Mouse (Mus musculus): Measurements from ENCODE around the gene Piezo1.

Gene Piezo1

GRCm38 (mm10) chr8:122457171-122457570 lies 94.0 kb downstream of the Piezo1 start:
- DNase-seq (ENCODE audit: low spot score), result no peak

GRCm38 (mm10) chr8:122454409-122454808 lies 96.7 kb downstream of the Piezo1 start:
- no peak for DNase-seq (ENCODE audit: low spot score)

GRCm38 (mm10) chr8:122452154-122452553 lies 99.0 kb downstream of the Piezo1 start:
- no peak for DNase-seq (ENCODE audit: low spot score)

- no peak for DNase-seq (ENCODE audit: low spot score)
Measured at GRCm38 (mm10) chr8:122451161-122451703, 99.9 kb downstream of the Piezo1 start.

GRCm38 (mm10) chr8:122445203-122445602 lies 105.9 kb downstream of the Piezo1 start:
- DNase-seq (ENCODE audit: low spot score), result no peak

GRCm38 (mm10) chr8:122444058-122444748 lies 106.9 kb downstream of the Piezo1 start:
- DNase-seq (ENCODE audit: low spot score), result peak; percentile 75

- DNase-seq (ENCODE audit: low spot score), result peak; percentile 99
Measured at GRCm38 (mm10) chr8:122443262-122444006, 107.7 kb downstream of the Piezo1 start, which contains the start of gene Mvd. Gene Mvd (minus strand): TSS chr8:122443422.

- no peak for DNase-seq (ENCODE audit: low spot score)
Measured at GRCm38 (mm10) chr8:122442781-122443180, 108.3 kb downstream of the Piezo1 start.

GRCm38 (mm10) chr8:122442356-122442755 lies 108.8 kb downstream of the Piezo1 start:
- DNase-seq (ENCODE audit: low spot score), result no peak

GRCm38 (mm10) chr8:122441326-122441725 lies 109.8 kb downstream of the Piezo1 start:
- no peak for DNase-seq (ENCODE audit: low spot score)

GRCm38 (mm10) chr8:122439336-122439735 lies 111.8 kb downstream of the Piezo1 start:
- DNase-seq (ENCODE audit: low spot score), result no peak

- no peak for DNase-seq (ENCODE audit: low spot score)
Measured at GRCm38 (mm10) chr8:122437708-122438331, 113.3 kb downstream of the Piezo1 start.

GRCm38 (mm10) chr8:122436586-122437125 lies 114.5 kb downstream of the Piezo1 start:
- DNase-seq (ENCODE audit: low spot score), result no peak

GRCm38 (mm10) chr8:122436146-122436545 lies 115.0 kb downstream of the Piezo1 start:
- no peak for DNase-seq (ENCODE audit: low spot score)

GRCm38 (mm10) chr8:122435375-122435774 lies 115.8 kb downstream of the Piezo1 start:
- DNase-seq (ENCODE audit: low spot score), result no peak

GRCm38 (mm10) chr8:122433269-122433905 lies 117.7 kb downstream of the Piezo1 start:
- DNase-seq (ENCODE audit: low spot score), result no peak

GRCm38 (mm10) chr8:122432443-122433268 lies 118.5 kb downstream of the Piezo1 start, which contains the start of gene Cyba:
Gene Cyba (minus strand): TSS chr8:122432930.
- peak; percentile 87 for DNase-seq (ENCODE audit: low spot score)

Data from yolk sac, embryonic 10.5 days (tissue).